Mouse (Mus musculus) midbrain, embryonic 12.5 days (tissue): ENCODE results near the gene Shroom3. TPM values are rescaled to one million over a fixed set of nuclear protein-coding genes. Genes with fewer than 3 reads are reported as not detected.

Experiments used
- ATAC-seq: fragments of 200-750 bp; cut with Nextera tagmentation; 2 replicates; pipeline ENCODE4 v1.8.0; 2017; ENCODE audit warnings: low read depth, moderate TSS enrichment, moderate library complexity; ENCODE audit not compliant: low FRiP score
- H3K27ac ChIP-seq: fragments of 300-500 bp; sonication (generic); replicated peaks from 2 replicates; pipeline ENCODE4 v1.5.1; 2016; ENCODE audit warnings: mild to moderate bottlenecking
- H3K27me3 ChIP-seq: fragments of 300-500 bp; sonication (generic); 2 replicates; pipeline ENCODE4 v1.6.1; 2016; ENCODE audit warnings: mild to moderate bottlenecking
- H3K36me3 ChIP-seq: fragments of 300-500 bp; sonication (generic); 2 replicates; pipeline ENCODE4 v1.6.1; 2016
- H3K4me1 ChIP-seq: fragments of 300-500 bp; sonication (generic); 2 replicates; pipeline ENCODE4 v1.6.1; 2016
- H3K4me2 ChIP-seq: fragments of 300-500 bp; sonication (generic); replicated peaks from 2 replicates; pipeline ENCODE4 v1.6.1; 2016; ENCODE audit warnings: mild to moderate bottlenecking, moderate library complexity
- H3K4me3 ChIP-seq: fragments of 300-500 bp; sonication (generic); 2 replicates; pipeline ENCODE4 v1.5.1; 2016; ENCODE audit warnings: mild to moderate bottlenecking
- H3K9ac ChIP-seq: fragments of 300-500 bp; sonication (generic); replicated peaks from 2 replicates; pipeline ENCODE4 v1.6.1; 2016; ENCODE audit warnings: mild to moderate bottlenecking, moderate library complexity
- H3K9me3 ChIP-seq: fragments of 300-500 bp; sonication (generic); 2 replicates; pipeline ENCODE4 v1.6.1; 2016; ENCODE audit warnings: mild to moderate bottlenecking
- WGBS: fragments of 180-500 bp; shearing (Covaris S2); methylation state at CpG from one replicate; pipeline ENCODE4 v1.1.7; 2016; 5-methylcytosine and 5-hydroxymethylcytosine counted together
- polyA plus RNA-seq: library from polyadenylated mRNA; unstranded; fragments of >200 nt; fragmentation: Nextera tagmentation; extraction: Ambion mirVana; gene quantifications from 2 replicates; pipeline ENCODE4 v1.2.1, GENCODE M21; 2016

Gene Shroom3
- polyA plus RNA-seq, 1 experiment from 2014 or later: 6.1 TPM

- Histone ChIP-seq H3K36me3 (no peaks in the 10 kb centered on the region), H3K4me1 (no peaks in the 10 kb centered on the region), H3K9ac (no peak overlapping the region), H3K27ac (no peak overlapping the region), H3K4me2 (no peak overlapping the region), H3K4me3 (no peak overlapping the region), H3K27me3 (no peaks in the 10 kb centered on the region), H3K9me3 (no peaks in the 10 kb centered on the region)
- ATAC-seq: no peak
- 77% methylated on average over 4 of the region's 4 CpGs for WGBS
Measured at GRCm38 (mm10) chr5:92872182-92872581, 188.9 kb downstream of the Shroom3 start.

DNA sequence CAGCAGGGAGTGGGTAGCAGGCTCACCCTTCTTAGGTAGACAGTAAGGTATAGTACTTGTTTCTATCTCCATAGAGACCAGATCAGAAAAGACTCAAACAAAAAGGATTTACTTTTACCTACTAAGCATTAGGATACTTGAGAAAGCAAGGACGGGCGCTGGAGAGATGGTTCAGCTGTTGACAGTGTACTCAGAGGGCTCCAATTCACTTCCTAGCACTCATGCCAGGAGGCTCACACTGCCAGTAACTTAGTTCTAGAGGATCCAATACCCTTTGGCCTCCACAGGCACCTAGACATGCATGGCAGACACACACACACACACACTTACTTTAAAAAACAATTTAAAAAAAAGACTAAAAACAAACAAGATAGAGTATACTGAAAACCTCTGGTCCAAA lies 189.8 kb downstream of the Shroom3 start:
- Histone ChIP-seq H3K27me3 (no peaks in the 10 kb centered on the region), H3K27ac (no peak overlapping the region), H3K36me3 (no peaks in the 10 kb centered on the region), H3K4me3 (no peak overlapping the region), H3K4me1 (no peaks in the 10 kb centered on the region), H3K9ac (no peak overlapping the region), H3K4me2 (no peak overlapping the region), H3K9me3 (no peaks in the 10 kb centered on the region)
- no peak for ATAC-seq
- WGBS: 77% methylated on average over 2 of the region's 2 CpGs

DNA sequence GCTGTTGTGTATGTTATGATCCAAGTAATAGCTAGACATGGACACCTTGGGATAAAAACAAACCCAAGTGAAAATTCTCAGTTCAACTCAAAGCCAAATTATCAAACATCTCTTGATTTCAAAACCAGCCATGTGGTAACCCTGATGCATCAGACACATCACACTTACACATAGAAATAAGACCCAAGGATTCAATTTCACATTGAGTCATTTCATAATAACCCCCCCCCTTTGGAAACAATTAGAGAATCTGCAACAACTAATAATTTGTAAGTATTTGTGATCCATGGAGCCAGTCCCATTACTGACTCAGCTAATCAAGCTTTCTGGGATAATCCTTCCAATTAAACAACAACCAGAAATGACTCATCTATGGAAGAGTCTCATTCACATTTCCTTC lies 190.3 kb downstream of the Shroom3 start:
- Histone ChIP-seq H3K9me3 (no peaks in the 10 kb centered on the region), H3K36me3 (no peaks in the 10 kb centered on the region), H3K4me2 (no peak overlapping the region), H3K4me3 (no peak overlapping the region), H3K27ac (no peak overlapping the region), H3K9ac (no peak overlapping the region), H3K27me3 (no peaks in the 10 kb centered on the region), H3K4me1 (no peaks in the 10 kb centered on the region)
- no peak for ATAC-seq

GRCm38 (mm10) chr5:92875836-92876235 lies 192.6 kb downstream of the Shroom3 start:
- Histone ChIP-seq H3K9ac (no peak overlapping the region), H3K4me1 (no peaks in the 10 kb centered on the region), H3K4me2 (no peak overlapping the region), H3K36me3 (no peaks in the 10 kb centered on the region), H3K4me3 (no peak overlapping the region), H3K27ac (no peak overlapping the region), H3K9me3 (no peaks in the 10 kb centered on the region), H3K27me3 (no peaks in the 10 kb centered on the region)
- WGBS: 94% methylated on average over 10 of the region's 10 CpGs
- no peak for ATAC-seq

DNA sequence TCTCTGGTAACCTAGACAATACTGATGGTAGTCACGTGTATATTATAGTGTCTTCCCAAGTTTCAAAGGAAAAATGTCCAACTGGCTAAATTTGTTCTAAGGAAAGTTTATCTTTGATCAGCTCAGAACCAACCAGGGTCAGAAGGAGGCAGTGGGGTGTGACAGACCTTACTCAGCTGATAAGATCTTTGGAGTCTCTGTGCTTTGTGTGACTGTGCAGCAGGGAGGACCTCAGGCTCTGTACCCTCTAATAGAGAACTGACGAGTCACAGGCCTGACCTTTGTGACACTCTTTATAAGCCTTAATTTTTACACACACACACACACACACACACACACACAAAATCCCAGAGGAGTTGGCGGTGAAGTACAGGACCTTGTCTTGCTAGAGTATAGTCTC lies 193.9 kb downstream of the Shroom3 start:
- Histone ChIP-seq H3K9ac (no peak overlapping the region), H3K9me3 (no peaks in the 10 kb centered on the region), H3K4me2 (no peak overlapping the region), H3K27ac (no peak overlapping the region), H3K27me3 (no peaks in the 10 kb centered on the region), H3K36me3 (no peaks in the 10 kb centered on the region), H3K4me3 (no peak overlapping the region), H3K4me1 (no peaks in the 10 kb centered on the region)
- ATAC-seq: no peak
- WGBS: 71% methylated on average over 3 of the region's 3 CpGs

- no peak overlapping the region for H3K9ac ChIP-seq
- no peak for ATAC-seq
- H3K9me3 ChIP-seq: no peaks in the 10 kb centered on the region
- H3K4me3 ChIP-seq: no peak overlapping the region
- H3K4me1 ChIP-seq: no peaks in the 10 kb centered on the region
- WGBS: 90% methylated on average over 2 of the region's 2 CpGs
- no peak overlapping the region for H3K4me2 ChIP-seq
- H3K27me3 ChIP-seq: no peaks in the 10 kb centered on the region
- H3K36me3 ChIP-seq: no peaks in the 10 kb centered on the region
- no peak overlapping the region for H3K27ac ChIP-seq
Measured at GRCm38 (mm10) chr5:92880393-92880792, 197.2 kb downstream of the Shroom3 start.

- 47% methylated on average over 4 of the region's 4 CpGs for WGBS
Measured at GRCm38 (mm10) chr5:92880893-92881292, 197.7 kb downstream of the Shroom3 start.

GRCm38 (mm10) chr5:92886141-92886540 lies 202.9 kb downstream of the Shroom3 start:
- 96% methylated on average over 4 of the region's 4 CpGs for WGBS

More at GRCm38 (mm10) chr5:92880893-92881292, 197.7 kb downstream of the Shroom3 start:
- no peak for ATAC-seq
- Histone ChIP-seq H3K27ac (no peak overlapping the region), H3K9me3 (no peaks in the 10 kb centered on the region), H3K27me3 (no peaks in the 10 kb centered on the region), H3K9ac (no peak overlapping the region), H3K4me3 (no peak overlapping the region), H3K4me1 (no peaks in the 10 kb centered on the region), H3K36me3 (no peaks in the 10 kb centered on the region), H3K4me2 (no peak overlapping the region)

GRCm38 (mm10) chr5:92887501-92887900 lies 204.3 kb downstream of the Shroom3 start:
- no peak overlapping the region for H3K27ac ChIP-seq
- no peak overlapping the region for H3K4me2 ChIP-seq
- H3K4me3 ChIP-seq: no peak overlapping the region
- no peak for ATAC-seq
- H3K9me3 ChIP-seq: no peaks in the 10 kb centered on the region
- no peaks in the 10 kb centered on the region for H3K27me3 ChIP-seq
- H3K36me3 ChIP-seq: no peaks in the 10 kb centered on the region
- no peaks in the 10 kb centered on the region for H3K4me1 ChIP-seq
- WGBS: 65% methylated on average over 3 of the region's 3 CpGs
- no peak overlapping the region for H3K9ac ChIP-seq

More at GRCm38 (mm10) chr5:92886141-92886540, 202.9 kb downstream of the Shroom3 start:
- no peak overlapping the region for H3K4me3 ChIP-seq
- no peaks in the 10 kb centered on the region for H3K9me3 ChIP-seq
- H3K27ac ChIP-seq: no peak overlapping the region
- H3K36me3 ChIP-seq: no peaks in the 10 kb centered on the region
- H3K4me1 ChIP-seq: no peaks in the 10 kb centered on the region
- no peak for ATAC-seq
- H3K4me2 ChIP-seq: no peak overlapping the region
- H3K27me3 ChIP-seq: no peaks in the 10 kb centered on the region
- H3K9ac ChIP-seq: no peak overlapping the region

GRCm38 (mm10) chr5:92888628-92889241 lies 205.5 kb downstream of the Shroom3 start:
- Histone ChIP-seq H3K9me3 (no peaks in the 10 kb centered on the region), H3K36me3 (no peaks in the 10 kb centered on the region), H3K4me1 (peaks cover 7% of the 10 kb centered on the region), H3K27me3 (no peaks in the 10 kb centered on the region), H3K27ac (no peak overlapping the region), H3K4me3 (no peak overlapping the region), H3K9ac (no peak overlapping the region), H3K4me2 (no peak overlapping the region)
- WGBS: 62% methylated on average over 8 of the region's 8 CpGs
- ATAC-seq: no peak

DNA sequence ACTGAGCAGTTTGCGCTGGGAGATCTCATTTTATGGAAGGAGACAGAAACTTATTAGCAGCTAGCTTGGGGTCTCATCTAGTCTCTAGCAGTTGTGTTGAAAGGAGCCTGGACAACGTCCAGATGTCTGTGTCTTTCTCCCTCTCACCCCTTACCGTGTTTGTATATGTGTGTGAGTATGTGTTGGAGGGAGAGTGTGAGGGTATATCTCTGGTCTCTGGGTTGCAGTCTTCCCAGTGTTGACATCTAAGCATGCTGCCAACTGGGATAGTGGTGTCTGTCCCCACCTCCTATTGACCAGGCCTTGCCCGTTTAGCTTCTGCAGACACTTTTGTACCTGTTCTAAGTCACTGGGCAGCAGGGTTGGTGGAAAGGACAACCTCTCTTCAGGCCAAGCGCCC lies 207.7 kb downstream of the Shroom3 start:
- Histone ChIP-seq H3K4me1 (peaks cover 16% of the 10 kb centered on the region), H3K4me3 (no peak overlapping the region), H3K27ac (no peak overlapping the region), H3K9ac (no peak overlapping the region), H3K4me2 (no peak overlapping the region), H3K27me3 (no peaks in the 10 kb centered on the region), H3K36me3 (no peaks in the 10 kb centered on the region), H3K9me3 (no peaks in the 10 kb centered on the region)
- ATAC-seq: no peak
- WGBS: 91% methylated on average over 5 of the region's 5 CpGs

DNA sequence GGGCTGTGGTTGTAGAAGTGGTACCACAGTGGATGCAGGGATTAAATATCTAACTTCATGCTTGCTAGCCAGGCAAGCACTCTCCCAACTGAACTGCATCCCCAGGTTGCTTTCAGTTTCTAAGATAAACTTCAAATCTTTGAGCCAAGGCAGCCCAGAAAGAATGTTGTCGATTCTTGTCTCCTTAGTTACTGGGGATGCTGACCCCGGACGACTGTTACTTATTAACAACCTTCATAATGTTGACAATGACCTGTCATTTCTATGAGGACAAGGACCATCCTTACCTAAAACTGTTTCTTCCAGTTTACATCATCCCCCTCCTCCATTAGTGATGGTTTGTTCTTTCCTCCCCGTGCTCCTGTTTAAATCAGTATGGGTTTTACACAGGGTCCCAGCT lies 210.0 kb downstream of the Shroom3 start:
- 19% methylated on average over 4 of the region's 4 CpGs for WGBS
- ATAC-seq: no peak

DNA sequence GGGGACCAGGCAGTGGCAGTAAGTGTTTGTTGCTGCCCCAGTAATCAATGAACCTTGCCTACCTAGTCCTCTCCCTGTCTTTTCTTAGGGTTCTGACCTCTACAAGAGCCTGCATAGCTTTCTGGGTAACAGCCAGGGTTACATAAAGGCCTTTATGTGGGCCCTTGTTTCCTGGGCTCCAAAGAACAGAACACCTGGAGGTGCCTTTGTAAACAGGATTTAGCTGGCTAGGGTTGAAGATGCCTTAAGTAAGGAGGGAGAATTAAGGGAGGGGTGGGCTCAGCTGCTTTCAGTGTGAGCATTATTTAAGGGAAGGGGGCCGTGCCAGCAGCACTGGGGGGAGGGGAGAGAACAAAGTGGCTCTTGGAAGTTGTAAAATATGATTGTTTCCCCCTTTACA lies 210.5 kb downstream of the Shroom3 start:
- H3K27ac ChIP-seq: peak overlapping the region; percentile 46; the same call in 1 of the 2 replicates
- no peaks in the 10 kb centered on the region for H3K27me3 ChIP-seq
- no peaks in the 10 kb centered on the region for H3K9me3 ChIP-seq
- H3K4me1 ChIP-seq: peaks cover 36% of the 10 kb centered on the region
- no peak overlapping the region for H3K9ac ChIP-seq
- 0% methylated on average over 1 of the region's 1 CpGs for WGBS
- H3K4me3 ChIP-seq: no peak overlapping the region
- peak overlapping the region; percentile 2; the same call in 1 of the 2 replicates for H3K4me2 ChIP-seq
- no peak for ATAC-seq
- no peaks in the 10 kb centered on the region for H3K36me3 ChIP-seq

More for the DNA sequence above, 210.0 kb downstream of the Shroom3 start:
- H3K36me3 ChIP-seq: no peaks in the 10 kb centered on the region
- H3K4me2 ChIP-seq: peak overlapping the region; percentile 2; the same call in 1 of the 2 replicates
- H3K4me3 ChIP-seq: no peak overlapping the region
- peak overlapping the region; percentile 46; the same call in 1 of the 2 replicates for H3K27ac ChIP-seq
- no peaks in the 10 kb centered on the region for H3K9me3 ChIP-seq
- no peak overlapping the region for H3K9ac ChIP-seq
- peaks cover 32% of the 10 kb centered on the region for H3K4me1 ChIP-seq
- H3K27me3 ChIP-seq: no peaks in the 10 kb centered on the region
